9 mouse cellular contexts compared by ENCODE assay signal in genomic region chr13:37882521-37882920, GRCm38 (mm10).
DNase-seq lines count a peak whose midpoint lies in the region; ATAC-seq and TF ChIP-seq lines count a peak whose summit lies in the region.
"Had no signal": no experiment of that assay in that cellular context is flagged by ENCODE, and none has a peak within 500 bp of the region (broad histone marks: within the 10 kb centered on the region; RNA-seq: fewer than 3 reads in every experiment).

No protein-coding gene starts in this region.

- ATAC-seq in granulocyte monocyte progenitor cell, adult 5-6 weeks (replicated peaks; ENCODE audit: poor library complexity, severe bottlenecking), result 0 out of 2 replicates have a peak, but pooled peaks have one; percentile 12
- no peak for ATAC-seq in kidney, embryonic 16.5 days (ENCODE audit: low FRiP score, low TSS enrichment)

- no peak overlapping the region for H3K4me3 ChIP-seq in layer of hippocampus, adult 2 months
- H3K4me3 ChIP-seq in kidney, embryonic 16.5 days (ENCODE audit: low read length), result no peak overlapping the region
- H3K4me3 ChIP-seq: embryonic facial prominence, embryonic 15.5 days had no signal

- H3K36me3 ChIP-seq in kidney, embryonic 16.5 days (ENCODE audit: insufficient read depth, low read length), result no peaks in the 10 kb centered on the region
- H3K36me3 ChIP-seq: embryonic facial prominence, embryonic 15.5 days had no signal

- no peak overlapping the region for H3K4me2 ChIP-seq in kidney, embryonic 16.5 days (replicated peaks; ENCODE audit: low read depth, low read length)
- H3K4me2 ChIP-seq: embryonic facial prominence, embryonic 15.5 days had no signal

- no peak overlapping the region for H3K9ac ChIP-seq in kidney, embryonic 16.5 days (replicated peaks; ENCODE audit: low read length)
- H3K9ac ChIP-seq: embryonic facial prominence, embryonic 15.5 days had no signal

- no peak for TF ChIP-seq CTCF in layer of hippocampus, adult 2 months (conservative IDR thresholded peaks at IDR 0.05)

- DNase-seq in testis, postnatal 14 days (ENCODE audit: low spot score), result peak; percentile 17
- no peak for DNase-seq in testis, postnatal 10 days (ENCODE audit: low spot score)
- peak; percentile 53 for DNase-seq in lung, postnatal 36 days
- no peak for DNase-seq in urinary bladder, postnatal 10 days (ENCODE audit: low spot score)
- no peak for DNase-seq in layer of hippocampus, adult 2 months (ENCODE audit: low spot score in 2 of 2)
- DNase-seq: kidney, postnatal 4 days had no signal

- H3K27me3 ChIP-seq in kidney, embryonic 16.5 days (ENCODE audit: insufficient read depth, low read length), result no peaks in the 10 kb centered on the region
- H3K27me3 ChIP-seq: embryonic facial prominence, embryonic 15.5 days had no signal

- H3K27ac ChIP-seq in layer of hippocampus, adult 2 months, result no peak overlapping the region
- H3K27ac ChIP-seq in kidney, embryonic 16.5 days (ENCODE audit: low read length), result no peak overlapping the region
- H3K27ac ChIP-seq: embryonic facial prominence, embryonic 15.5 days had no signal

- H3K4me1 ChIP-seq in kidney, embryonic 16.5 days (ENCODE audit: insufficient read depth, low read length), result peaks cover 35% of the 10 kb centered on the region

- WGBS in kidney, embryonic 16.5 days, result 66% methylated on average over 8 of the region's 8 CpGs

- H3K9me3 ChIP-seq in kidney, embryonic 16.5 days (ENCODE audit: low read length), result no peaks in the 10 kb centered on the region
- H3K9me3 ChIP-seq: embryonic facial prominence, embryonic 15.5 days had no signal

Comparison
In these comparisons a context has a peak if more than half of its experiments do, and no peak if none do; other contexts are left out.
1. DNase-seq: peak in testis, postnatal 14 days (single experiment) and lung, postnatal 36 days (single experiment); none in testis, postnatal 10 days (single experiment), urinary bladder, postnatal 10 days (single experiment) and layer of hippocampus, adult 2 months (0 of 2).